Mouse (Mus musculus): ENCODE data around the gene Fam189a1. TPM values are rescaled to one million over a fixed set of nuclear protein-coding genes. Genes with fewer than 3 reads are reported as not detected.

The Fam189a1 gene
- polyA plus RNA-seq, 2 experiments: 0.02 TPM; not detected in 1

GRCm38 (mm10) chr7:64871987-64872742 lies 284.2 kb downstream of the Fam189a1 start:
- Histone ChIP-seq H3K36me3 (replicated peaks; ENCODE audit: control insufficient read depth, insufficient read depth, low read depth) (no peaks in the 10 kb centered on the region), H3K27ac (peak overlapping the region; percentile 70), H3K4me2 (ENCODE audit: low read depth) (peak overlapping the region; percentile 80), H3K4me1 (replicated peaks; ENCODE audit: control insufficient read depth in 2 of 2, insufficient read depth in 2 of 2, low read length in 1 of 2) (peaks cover 9 to 12% of the 10 kb centered on the region in 2 experiments), H3K9me3 (ENCODE audit: control insufficient read depth, low read length) (no peaks in the 10 kb centered on the region), H3K27me3 (ENCODE audit: control insufficient read depth, insufficient read depth, low read length) (no peaks in the 10 kb centered on the region), H3K4me3 (ENCODE audit: insufficient read depth in 1 of 2, low read depth in 2 of 2, low read length in 2 of 2) (peak overlapping the region; percentile 86 to 97), H3K9ac (replicated peaks) (peak overlapping the region; percentile 96)
- peak in 1 of 3 experiments; percentile 6 for DNase-seq (ENCODE audit: low read depth in 3 of 3, low spot score in 3 of 3)
- 1% methylated on average over 33 of the region's 33 CpGs for WGBS (ENCODE audit: insufficient replicate concordance)
- TF ChIP-seq EP300 (IDR thresholded peaks at IDR 0.05; ENCODE audit: low read depth): no peak
- TF ChIP-seq CTCF (IDR thresholded peaks at IDR 0.05; ENCODE audit: low read depth): no peak
- peak; percentile 64 for ATAC-seq (ENCODE audit: insufficient read depth)

GRCm38 (mm10) chr7:64869549-64870065 lies 286.8 kb downstream of the Fam189a1 start:
- DNase-seq (ENCODE audit: low read depth in 3 of 3, low spot score in 3 of 3) (no peak), ATAC-seq (ENCODE audit: insufficient read depth) (no peak)
- 74% methylated on average over 6 of the region's 6 CpGs for WGBS (ENCODE audit: insufficient replicate concordance)
- Histone ChIP-seq H3K9ac (replicated peaks) (no peak overlapping the region), H3K4me3 (ENCODE audit: insufficient read depth in 1 of 2, low read depth in 2 of 2, low read length in 2 of 2) (peak overlapping the region in 1 of 2 experiments; percentile 10; a peak in 2 of 4 replicates), H3K36me3 (replicated peaks; ENCODE audit: control insufficient read depth, insufficient read depth, low read depth) (no peaks in the 10 kb centered on the region), H3K9me3 (ENCODE audit: control insufficient read depth, low read length) (no peaks in the 10 kb centered on the region), H3K27ac (no peak overlapping the region), H3K27me3 (ENCODE audit: control insufficient read depth, insufficient read depth, low read length) (no peaks in the 10 kb centered on the region), H3K4me1 (replicated peaks; ENCODE audit: control insufficient read depth in 2 of 2, insufficient read depth in 2 of 2, low read length in 1 of 2) (peaks cover 9 to 12% of the 10 kb centered on the region in 2 experiments), H3K4me2 (ENCODE audit: low read depth) (peak overlapping the region; percentile 80)
- no peak for TF ChIP-seq CTCF (IDR thresholded peaks at IDR 0.05; ENCODE audit: low read depth)
- TF ChIP-seq EP300 (IDR thresholded peaks at IDR 0.05; ENCODE audit: low read depth): no peak

GRCm38 (mm10) chr7:64863538-64863937 lies 292.8 kb downstream of the Fam189a1 start:
- no peaks in the 10 kb centered on the region for H3K36me3 ChIP-seq (replicated peaks; ENCODE audit: control insufficient read depth, insufficient read depth, low read depth)
- H3K9me3 ChIP-seq (ENCODE audit: control insufficient read depth, low read length): no peaks in the 10 kb centered on the region
- 55% methylated on average over 3 of the region's 3 CpGs for WGBS (ENCODE audit: insufficient replicate concordance)
- ATAC-seq (ENCODE audit: insufficient read depth) (no peak), DNase-seq (ENCODE audit: low read depth in 3 of 3, low spot score in 3 of 3) (no peak)
- TF ChIP-seq CTCF (IDR thresholded peaks at IDR 0.05; ENCODE audit: low read depth) (no peak), EP300 (IDR thresholded peaks at IDR 0.05; ENCODE audit: low read depth) (no peak)
- H3K4me2 ChIP-seq (ENCODE audit: low read depth): no peak overlapping the region
- no peak overlapping the region for H3K27ac ChIP-seq
- H3K4me3 ChIP-seq (ENCODE audit: insufficient read depth in 1 of 2, low read depth in 2 of 2, low read length in 2 of 2): no peak overlapping the region
- no peak overlapping the region for H3K9ac ChIP-seq (replicated peaks)
- H3K4me1 ChIP-seq (replicated peaks; ENCODE audit: control insufficient read depth in 2 of 2, insufficient read depth in 2 of 2, low read length in 1 of 2): no peaks in the 10 kb centered on the region
- H3K27me3 ChIP-seq (ENCODE audit: control insufficient read depth, insufficient read depth, low read length): no peaks in the 10 kb centered on the region

GRCm38 (mm10) chr7:64862978-64863377 lies 293.4 kb downstream of the Fam189a1 start:
- 61% methylated on average over 3 of the region's 3 CpGs for WGBS (ENCODE audit: insufficient replicate concordance)
- Histone ChIP-seq H3K36me3 (replicated peaks; ENCODE audit: control insufficient read depth, insufficient read depth, low read depth) (no peaks in the 10 kb centered on the region), H3K4me2 (ENCODE audit: low read depth) (no peak overlapping the region), H3K4me3 (ENCODE audit: insufficient read depth in 1 of 2, low read depth in 2 of 2, low read length in 2 of 2) (no peak overlapping the region), H3K27ac (no peak overlapping the region), H3K27me3 (ENCODE audit: control insufficient read depth, insufficient read depth, low read length) (no peaks in the 10 kb centered on the region), H3K9ac (replicated peaks) (no peak overlapping the region), H3K9me3 (ENCODE audit: control insufficient read depth, low read length) (no peaks in the 10 kb centered on the region), H3K4me1 (replicated peaks; ENCODE audit: control insufficient read depth in 2 of 2, insufficient read depth in 2 of 2, low read length in 1 of 2) (no peaks in the 10 kb centered on the region)
- ATAC-seq (ENCODE audit: insufficient read depth) (no peak), DNase-seq (ENCODE audit: low read depth in 3 of 3, low spot score in 3 of 3) (no peak)
- no peak for TF ChIP-seq CTCF (IDR thresholded peaks at IDR 0.05; ENCODE audit: low read depth)

- Histone ChIP-seq H3K9ac (replicated peaks) (no peak overlapping the region), H3K4me1 (replicated peaks; ENCODE audit: control insufficient read depth in 2 of 2, insufficient read depth in 2 of 2, low read length in 1 of 2) (no peaks in the 10 kb centered on the region), H3K4me2 (ENCODE audit: low read depth) (no peak overlapping the region), H3K36me3 (replicated peaks; ENCODE audit: control insufficient read depth, insufficient read depth, low read depth) (no peaks in the 10 kb centered on the region), H3K27ac (no peak overlapping the region), H3K27me3 (ENCODE audit: control insufficient read depth, insufficient read depth, low read length) (no peaks in the 10 kb centered on the region), H3K9me3 (ENCODE audit: control insufficient read depth, low read length) (no peaks in the 10 kb centered on the region), H3K4me3 (ENCODE audit: insufficient read depth in 1 of 2, low read depth in 2 of 2, low read length in 2 of 2) (no peak overlapping the region)
- DNase-seq (ENCODE audit: low read depth in 3 of 3, low spot score in 3 of 3): no peak
- no peak for ATAC-seq (ENCODE audit: insufficient read depth)
- WGBS (ENCODE audit: insufficient replicate concordance): 63% methylated on average over 12 of the region's 12 CpGs
- no peak for TF ChIP-seq EP300 (IDR thresholded peaks at IDR 0.05; ENCODE audit: low read depth)
- no peak for TF ChIP-seq CTCF (IDR thresholded peaks at IDR 0.05; ENCODE audit: low read depth)
Observed at GRCm38 (mm10) chr7:64856526-64857082, 299.8 kb downstream of the Fam189a1 start.

Data from liver, embryonic 14.5 days (tissue).